Mouse (Mus musculus) heart, embryonic 16.5 days (tissue): ENCODE measurements at regions not wholly inside any gene's neighbourhood (a gene's known extent, or its start where the extent isn't known, plus 50 kb on each side); places are given as distances from the start of the nearest gene placed in this dataset.

ENCODE experiments used
- ATAC-seq: fragments of 200-750 bp; cut with Nextera tagmentation; replicated peaks from 2 replicates; pipeline ENCODE4 v1.8.0; 2017; ENCODE audit warnings: moderate number of reproducible peaks; ENCODE audit not compliant: insufficient read depth, low FRiP score; ENCODE audit errors: extremely low read depth
- H3K27ac ChIP-seq: fragments of 300-500 bp; sonication (generic); 2 replicates; pipeline ENCODE4 v1.5.1; 2014; ENCODE audit warnings: mild to moderate bottlenecking, low read length, control low read depth, moderate library complexity
- H3K27me3 ChIP-seq: fragments of 300-500 bp; sonication (generic); 2 replicates; pipeline ENCODE4 v1.6.1; 2014; ENCODE audit warnings: low read length, mixed read lengths; ENCODE audit not compliant: control insufficient read depth, insufficient read depth
- H3K36me3 ChIP-seq: fragments of 300-500 bp; sonication (generic); 2 replicates; pipeline ENCODE4 v1.6.1; 2014; ENCODE audit not compliant: control insufficient read depth, insufficient read depth
- H3K4me1 ChIP-seq: fragments of 300-500 bp; sonication (generic); 2 replicates; pipeline ENCODE4 v1.6.1; 2014; ENCODE audit warnings: low read length, mixed read lengths; ENCODE audit not compliant: control insufficient read depth, insufficient read depth
- H3K4me2 ChIP-seq: fragments of 300-500 bp; sonication (generic); 2 replicates; pipeline ENCODE4 v1.6.1; 2014; ENCODE audit warnings: low read depth, mild to moderate bottlenecking, control low read depth, low read length
- H3K4me3 ChIP-seq: fragments of 300-500 bp; sonication (generic); 2 replicates; pipeline ENCODE4 v1.5.1; 2014; ENCODE audit warnings: mild to moderate bottlenecking, control low read depth, low read length
- H3K9ac ChIP-seq: fragments of 300-500 bp; sonication (generic); 2 replicates; pipeline ENCODE4 v1.6.1; 2014; ENCODE audit warnings: low read length, control low read depth
- H3K9me3 ChIP-seq: fragments of 300-500 bp; sonication (generic); replicated peaks from 2 replicates; pipeline ENCODE4 v1.6.1; 2016; ENCODE audit warnings: low read length; ENCODE audit not compliant: control insufficient read depth
- WGBS: fragments of 180-500 bp; shearing (Covaris S2); extraction: QIAGEN DNeasy Blood & Tissue Kit; methylation state at CpG from one replicate; pipeline ENCODE4 v1.1.7; 2014; 5-methylcytosine and 5-hydroxymethylcytosine counted together

- WGBS = 55% methylated on average over 2 of the region's 2 CpGs
- Histone ChIP-seq H3K36me3 (no peaks in the 10 kb centered on the region), H3K27me3 (no peaks in the 10 kb centered on the region), H3K4me1 (peaks cover 11% of the 10 kb centered on the region), H3K9me3 (no peaks in the 10 kb centered on the region), H3K9ac (no peak overlapping the region), H3K4me2 (no peak overlapping the region), H3K4me3 (no peak overlapping the region), H3K27ac (no peak overlapping the region)
- ATAC-seq = no peak
These were observed 311.2 kb downstream of the Adgrl2 start for GRCm38 (mm10) chr3:148679121-148679520.

- H3K27ac ChIP-seq = no peak overlapping the region
- H3K36me3 ChIP-seq = no peaks in the 10 kb centered on the region
- no peak for ATAC-seq
- H3K4me2 ChIP-seq = no peak overlapping the region
- WGBS = 77% methylated on average over 2 of the region's 2 CpGs
- H3K27me3 ChIP-seq = no peaks in the 10 kb centered on the region
- H3K4me1 ChIP-seq = peaks cover 2% of the 10 kb centered on the region; the same call in 1 of the 2 replicates
- H3K9me3 ChIP-seq = no peaks in the 10 kb centered on the region
- H3K9ac ChIP-seq = no peak overlapping the region
- H3K4me3 ChIP-seq = no peak overlapping the region
These were observed 314.3 kb downstream of the Adgrl2 start for GRCm38 (mm10) chr3:148676025-148676424.

GRCm38 (mm10) chr3:148662888-148663477 lies 327.4 kb downstream of the Adgrl2 start:
- Histone ChIP-seq H3K9me3 (0 out of 2 replicates have a peak, but pooled peaks cover 5% of the 10 kb centered on the region), H3K4me3 (no peak overlapping the region), H3K4me2 (no peak overlapping the region), H3K27ac (no peak overlapping the region), H3K27me3 (no peaks in the 10 kb centered on the region), H3K36me3 (no peaks in the 10 kb centered on the region), H3K4me1 (no peaks in the 10 kb centered on the region), H3K9ac (no peak overlapping the region)
- WGBS = 51% methylated on average over 6 of the region's 6 CpGs
- no peak for ATAC-seq

GRCm38 (mm10) chr3:148659024-148659423 lies 331.3 kb downstream of the Adgrl2 start:
- Histone ChIP-seq H3K4me3 (no peak overlapping the region), H3K9ac (no peak overlapping the region), H3K4me1 (no peaks in the 10 kb centered on the region), H3K36me3 (no peaks in the 10 kb centered on the region), H3K27me3 (no peaks in the 10 kb centered on the region), H3K9me3 (no peaks in the 10 kb centered on the region), H3K27ac (no peak overlapping the region), H3K4me2 (no peak overlapping the region)
- WGBS = 83% methylated on average over 5 of the region's 5 CpGs
- ATAC-seq = no peak

GRCm38 (mm10) chr3:148658368-148658767 lies 332.0 kb downstream of the Adgrl2 start:
- no peak overlapping the region for H3K27ac ChIP-seq

DNA sequence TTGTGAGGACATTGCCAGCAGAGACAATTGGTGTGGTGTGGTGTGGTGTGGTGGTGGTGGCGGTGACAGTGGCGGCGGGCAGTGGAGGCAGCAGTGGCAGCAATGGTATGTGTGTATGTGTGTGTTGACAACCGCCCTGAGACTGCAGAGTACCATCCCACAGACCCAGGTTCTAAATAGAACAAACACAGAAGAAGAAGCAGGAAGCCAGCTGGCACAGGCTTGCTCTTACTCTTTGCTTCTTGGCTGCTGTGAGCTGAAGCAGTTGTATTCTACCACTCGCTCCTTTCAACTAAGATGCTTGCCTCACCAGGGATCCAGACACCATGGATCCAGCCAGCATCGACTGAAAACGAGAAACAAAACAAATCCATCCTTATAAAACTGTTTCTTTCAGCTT lies 334.2 kb downstream of the Adgrl2 start:
- Histone ChIP-seq H3K27me3 (no peaks in the 10 kb centered on the region), H3K4me2 (no peak overlapping the region), H3K27ac (no peak overlapping the region), H3K9ac (no peak overlapping the region), H3K4me3 (no peak overlapping the region), H3K4me1 (no peaks in the 10 kb centered on the region), H3K36me3 (0 out of 2 replicates have a peak, but pooled peaks cover 2% of the 10 kb centered on the region), H3K9me3 (peaks cover 3% of the 10 kb centered on the region; the same call in 1 of the 2 replicates)
- ATAC-seq = no peak
- WGBS = 83% methylated on average over 7 of the region's 7 CpGs

More at GRCm38 (mm10) chr3:148658368-148658767, 332.0 kb downstream of the Adgrl2 start:
- Histone ChIP-seq H3K4me3 (no peak overlapping the region), H3K36me3 (no peaks in the 10 kb centered on the region), H3K4me2 (no peak overlapping the region), H3K9me3 (no peaks in the 10 kb centered on the region), H3K9ac (no peak overlapping the region), H3K27me3 (no peaks in the 10 kb centered on the region), H3K4me1 (no peaks in the 10 kb centered on the region)
- ATAC-seq = no peak
- 69% methylated on average over 8 of the region's 8 CpGs for WGBS

DNA sequence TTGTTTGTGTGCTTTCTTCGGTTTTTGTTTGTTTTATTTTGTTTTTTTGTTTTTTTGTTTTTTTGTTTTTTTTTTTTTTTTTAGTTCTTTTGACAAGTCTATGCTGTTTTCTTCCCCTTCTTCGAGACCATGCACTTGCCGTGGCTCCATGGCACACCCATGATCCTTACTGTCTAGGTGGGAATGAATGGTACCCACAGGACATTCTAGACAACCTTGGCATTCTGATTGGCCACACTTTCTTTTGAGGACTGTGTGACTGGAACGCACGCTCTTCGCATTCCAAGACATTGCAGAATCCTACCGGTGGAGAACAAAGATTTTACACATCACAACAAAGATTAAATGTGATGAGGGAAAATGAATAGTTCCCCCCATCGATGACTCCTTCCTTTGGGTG lies 340.1 kb downstream of the Adgrl2 start:
- 64% methylated on average over 8 of the region's 8 CpGs for WGBS
- no peak overlapping the region for H3K9ac ChIP-seq
- ATAC-seq = no peak
- no peak overlapping the region for H3K4me3 ChIP-seq
- peaks cover 3% of the 10 kb centered on the region; the same call in 1 of the 2 replicates for H3K9me3 ChIP-seq
- H3K27ac ChIP-seq = no peak overlapping the region
- no peaks in the 10 kb centered on the region for H3K4me1 ChIP-seq
- H3K4me2 ChIP-seq = no peak overlapping the region
- H3K36me3 ChIP-seq = 0 out of 2 replicates have a peak, but pooled peaks cover 2% of the 10 kb centered on the region
- H3K27me3 ChIP-seq = no peaks in the 10 kb centered on the region

- no peak overlapping the region for H3K4me2 ChIP-seq
- no peak overlapping the region for H3K9ac ChIP-seq
- H3K27ac ChIP-seq = no peak overlapping the region
- ATAC-seq = no peak
- H3K9me3 ChIP-seq = no peaks in the 10 kb centered on the region
- no peaks in the 10 kb centered on the region for H3K4me1 ChIP-seq
- no peak overlapping the region for H3K4me3 ChIP-seq
- H3K27me3 ChIP-seq = no peaks in the 10 kb centered on the region
- 82% methylated on average over 5 of the region's 5 CpGs for WGBS
- H3K36me3 ChIP-seq = no peaks in the 10 kb centered on the region
These were observed 345.4 kb downstream of the Adgrl2 start for GRCm38 (mm10) chr3:148644924-148645323.

DNA sequence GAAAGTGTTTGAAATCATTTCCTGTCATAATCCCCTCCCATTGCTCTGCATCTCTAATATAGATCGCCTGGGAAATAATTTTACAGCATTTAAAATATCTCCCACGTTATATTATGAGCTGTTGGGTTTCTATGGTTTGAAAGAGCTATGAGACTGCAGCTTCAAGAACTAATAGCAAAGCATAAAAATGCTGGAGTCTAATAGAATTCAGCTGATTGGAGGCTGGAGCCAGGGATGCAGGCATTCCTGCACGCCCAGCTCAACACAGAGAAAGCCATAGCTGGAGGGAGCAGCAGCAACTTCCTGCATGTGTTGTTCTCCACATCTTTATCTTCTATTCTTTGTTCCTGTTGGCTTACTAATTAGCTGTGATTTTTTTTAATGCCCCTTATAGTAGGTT lies 348.8 kb downstream of the Adgrl2 start:
- H3K27me3 ChIP-seq = no peaks in the 10 kb centered on the region
- no peak overlapping the region for H3K4me3 ChIP-seq
- WGBS = 64% methylated on average over 3 of the region's 3 CpGs
- H3K36me3 ChIP-seq = no peaks in the 10 kb centered on the region
- H3K4me1 ChIP-seq = no peaks in the 10 kb centered on the region
- H3K4me2 ChIP-seq = no peak overlapping the region
- H3K27ac ChIP-seq = no peak overlapping the region
- 0 out of 2 replicates have a peak, but pooled peaks cover 2% of the 10 kb centered on the region for H3K9me3 ChIP-seq
- no peak for ATAC-seq
- H3K9ac ChIP-seq = no peak overlapping the region
